Mouse (Mus musculus): Measurements from ENCODE around the gene Wdr92. TPM values are rescaled to one million over a fixed set of nuclear protein-coding genes. Genes with fewer than 3 reads are reported as not detected.

The Wdr92 gene
- polyA plus RNA-seq, 1 experiment from 2014 or later = 31.6 TPM

DNA sequence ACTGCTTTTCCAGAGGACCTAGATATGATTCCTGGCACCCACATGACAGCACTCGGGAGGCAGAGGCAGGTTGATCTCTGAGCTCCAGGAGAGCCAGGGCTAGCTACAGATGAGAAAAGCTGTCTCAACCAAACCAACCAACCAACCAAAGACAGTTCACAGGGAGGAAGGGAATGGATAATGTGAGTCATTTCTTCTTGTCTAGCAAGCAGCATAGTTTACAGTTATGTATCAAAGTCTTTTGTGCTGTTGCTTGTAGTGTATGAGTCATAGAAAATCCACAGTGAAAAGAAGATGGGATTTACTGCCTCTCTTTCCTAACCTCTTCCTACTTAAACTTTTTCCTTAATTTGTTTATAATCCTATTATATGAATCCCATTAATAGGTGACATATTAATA, 5.3 kb upstream of the Wdr92 start:
- WGBS = 97% methylated on average over 1 of the region's 1 CpGs
- Histone ChIP-seq H3K36me3 (peaks cover 14% of the 10 kb centered on the region), H3K4me2 (no peak overlapping the region), H3K4me1 (no peaks in the 10 kb centered on the region), H3K27ac (no peak overlapping the region), H3K27me3 (no peaks in the 10 kb centered on the region), H3K9me3 (0 out of 2 replicates have a peak, but pooled peaks cover 5% of the 10 kb centered on the region), H3K9ac (no peak overlapping the region), H3K4me3 (no peak overlapping the region)
- no peak for ATAC-seq (ENCODE audit: insufficient number of reproducible peaks, insufficient read depth, low FRiP score, low TSS enrichment, low read depth)

DNA sequence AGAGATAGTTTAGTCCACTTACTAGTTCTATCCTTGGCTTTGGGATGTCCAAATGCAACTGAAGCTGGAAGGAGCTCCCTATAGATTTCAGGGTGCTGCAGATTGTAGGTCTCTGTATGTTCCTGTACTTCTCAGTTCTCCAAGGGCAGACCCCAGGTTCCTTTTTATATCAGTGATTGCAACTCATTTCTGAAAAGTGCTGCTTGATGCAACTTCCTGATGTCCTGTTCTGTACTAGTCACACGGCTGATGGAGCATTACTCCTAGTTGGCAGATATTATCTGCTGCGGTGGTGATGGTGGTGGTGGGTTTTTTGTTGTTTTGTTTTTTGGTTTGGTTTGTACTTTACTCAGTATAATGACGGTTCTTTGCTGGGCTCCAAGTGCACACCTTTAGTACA, 1.2 kb upstream of the Wdr92 start:
- Histone ChIP-seq H3K9me3 (no peaks in the 10 kb centered on the region), H3K36me3 (peaks cover 5% of the 10 kb centered on the region; the same call in 1 of the 2 replicates), H3K4me2 (no peak overlapping the region), H3K9ac (no peak overlapping the region), H3K4me1 (no peaks in the 10 kb centered on the region), H3K27ac (no peak overlapping the region), H3K27me3 (no peaks in the 10 kb centered on the region), H3K4me3 (no peak overlapping the region)
- no peak for ATAC-seq (ENCODE audit: insufficient number of reproducible peaks, insufficient read depth, low FRiP score, low TSS enrichment, low read depth)
- WGBS = 87% methylated on average over 3 of the region's 3 CpGs

- no peaks in the 10 kb centered on the region for H3K4me1 ChIP-seq
- 83% methylated on average over 2 of the region's 2 CpGs for WGBS
These were observed 1.3 kb downstream of the Wdr92 start for GRCm38 (mm10) chr11:17183165-17183564.

GRCm38 (mm10) chr11:17187649-17188048, 5.7 kb downstream of the Wdr92 start:
- no peak overlapping the region for H3K9ac ChIP-seq
- H3K9me3 ChIP-seq = no peaks in the 10 kb centered on the region
- ATAC-seq (ENCODE audit: insufficient number of reproducible peaks, insufficient read depth, low FRiP score, low TSS enrichment, low read depth) = no peak
- H3K4me2 ChIP-seq = no peak overlapping the region
- peaks cover 5% of the 10 kb centered on the region; the same call in 1 of the 2 replicates for H3K36me3 ChIP-seq
- WGBS = 66% methylated on average over 3 of the region's 3 CpGs
- no peaks in the 10 kb centered on the region for H3K4me1 ChIP-seq
- no peaks in the 10 kb centered on the region for H3K27me3 ChIP-seq
- no peak overlapping the region for H3K4me3 ChIP-seq
- H3K27ac ChIP-seq = no peak overlapping the region

More at GRCm38 (mm10) chr11:17183165-17183564, 1.3 kb downstream of the Wdr92 start:
- no peak overlapping the region for H3K4me3 ChIP-seq
- no peak for ATAC-seq (ENCODE audit: insufficient number of reproducible peaks, insufficient read depth, low FRiP score, low TSS enrichment, low read depth)
- no peaks in the 10 kb centered on the region for H3K27me3 ChIP-seq
- no peak overlapping the region for H3K9ac ChIP-seq
- H3K9me3 ChIP-seq = no peaks in the 10 kb centered on the region
- H3K36me3 ChIP-seq = peaks cover 5% of the 10 kb centered on the region; the same call in 1 of the 2 replicates
- no peak overlapping the region for H3K4me2 ChIP-seq
- H3K27ac ChIP-seq = no peak overlapping the region

GRCm38 (mm10) chr11:17188786-17189185, 6.9 kb downstream of the Wdr92 start:
- no peak overlapping the region for H3K27ac ChIP-seq

DNA sequence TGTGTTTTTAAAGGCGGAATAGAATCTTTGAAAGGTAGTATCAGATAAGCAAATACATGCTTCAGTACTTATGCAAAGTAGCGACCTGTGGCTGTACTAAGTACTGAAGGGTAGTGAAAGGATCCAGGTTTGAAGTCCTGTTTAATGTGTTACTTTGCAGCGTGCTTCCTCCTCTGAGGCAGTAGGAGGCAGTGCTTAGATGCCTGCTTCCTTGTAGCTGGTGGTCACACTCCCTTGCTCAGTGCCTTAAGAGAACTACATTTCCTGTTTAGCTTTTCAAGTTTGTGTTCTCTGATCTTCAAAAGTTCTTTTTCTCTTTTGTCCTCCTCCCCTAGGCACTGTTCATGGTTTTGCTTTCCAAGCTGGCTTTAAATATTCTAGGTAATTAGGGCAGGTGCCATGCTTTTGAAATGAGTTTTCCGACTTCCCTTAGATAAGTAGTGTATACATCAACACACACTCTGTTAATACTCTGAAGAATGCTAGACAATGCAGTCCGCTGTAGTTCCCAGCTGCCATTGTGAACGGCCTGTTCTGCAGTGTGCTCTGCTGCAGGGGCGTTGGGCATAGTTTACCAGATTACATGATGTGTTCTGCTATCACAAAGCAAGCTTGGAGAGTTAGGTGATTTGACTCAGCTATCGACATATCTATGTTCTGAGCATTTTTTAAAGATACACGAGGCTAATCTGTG, 10.4 kb downstream of the Wdr92 start:
- Histone ChIP-seq H3K9ac (no peak overlapping the region), H3K27me3 (no peaks in the 10 kb centered on the region), H3K27ac (no peak overlapping the region), H3K9me3 (no peaks in the 10 kb centered on the region), H3K36me3 (peaks cover 33% of the 10 kb centered on the region), H3K4me3 (no peak overlapping the region), H3K4me2 (no peak overlapping the region), H3K4me1 (no peaks in the 10 kb centered on the region)
- 75% methylated on average over 9 of the region's 9 CpGs for WGBS
- ATAC-seq (ENCODE audit: insufficient number of reproducible peaks, insufficient read depth, low FRiP score, low TSS enrichment, low read depth) = no peak

More at GRCm38 (mm10) chr11:17188786-17189185, 6.9 kb downstream of the Wdr92 start:
- no peak overlapping the region for H3K9ac ChIP-seq
- no peaks in the 10 kb centered on the region for H3K9me3 ChIP-seq
- no peaks in the 10 kb centered on the region for H3K4me1 ChIP-seq
- no peaks in the 10 kb centered on the region for H3K27me3 ChIP-seq
- H3K4me2 ChIP-seq = no peak overlapping the region
- no peaks in the 10 kb centered on the region for H3K36me3 ChIP-seq
- 29% methylated on average over 3 of the region's 3 CpGs for WGBS
- ATAC-seq (ENCODE audit: insufficient number of reproducible peaks, insufficient read depth, low FRiP score, low TSS enrichment, low read depth) = no peak
- no peak overlapping the region for H3K4me3 ChIP-seq

- Histone ChIP-seq H3K27ac (no peak overlapping the region), H3K27me3 (no peaks in the 10 kb centered on the region), H3K9me3 (no peaks in the 10 kb centered on the region), H3K36me3 (peaks cover 74% of the 10 kb centered on the region), H3K4me3 (no peak overlapping the region), H3K9ac (no peak overlapping the region), H3K4me1 (no peaks in the 10 kb centered on the region), H3K4me2 (no peak overlapping the region)
- 92% methylated on average over 5 of the region's 5 CpGs for whole genome bisulfite sequencing
- no peak for ATAC-seq (ENCODE audit: insufficient number of reproducible peaks, insufficient read depth, low FRiP score, low TSS enrichment, low read depth)
These were observed 17.3 kb downstream of the Wdr92 start for GRCm38 (mm10) chr11:17199170-17199569.

- H3K36me3 ChIP-seq = peaks cover 72% of the 10 kb centered on the region
- no peaks in the 10 kb centered on the region for H3K4me1 ChIP-seq
- no peak overlapping the region for H3K4me3 ChIP-seq
- no peak overlapping the region for H3K4me2 ChIP-seq
- no peaks in the 10 kb centered on the region for H3K9me3 ChIP-seq
- 95% methylated on average over 3 of the region's 3 CpGs for WGBS
- no peak overlapping the region for H3K27ac ChIP-seq
- ATAC-seq (ENCODE audit: insufficient number of reproducible peaks, insufficient read depth, low FRiP score, low TSS enrichment, low read depth) = no peak
- H3K9ac ChIP-seq = no peak overlapping the region
- H3K27me3 ChIP-seq = no peaks in the 10 kb centered on the region
These were observed 18.1 kb downstream of the Wdr92 start for GRCm38 (mm10) chr11:17199840-17200501.

DNA sequence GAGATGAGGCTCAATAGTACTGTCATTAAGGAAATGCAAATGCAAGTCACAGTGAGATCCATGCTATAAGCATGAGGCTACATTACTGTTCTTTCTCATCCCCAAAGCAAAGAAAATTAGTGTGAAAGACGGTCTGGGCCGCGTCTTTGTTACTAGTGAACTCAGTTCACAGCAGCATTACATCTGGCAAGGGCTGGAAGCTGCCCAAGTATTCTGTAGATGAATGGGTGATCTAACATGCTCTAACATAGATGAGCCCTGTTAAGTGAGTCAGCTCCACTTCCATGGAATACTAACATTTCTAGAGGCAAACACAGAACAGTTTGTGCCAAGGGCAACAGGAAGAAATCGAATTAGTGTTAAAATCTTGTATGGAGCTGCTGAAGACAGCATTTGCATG, 19.0 kb downstream of the Wdr92 start:
- Histone ChIP-seq H3K9me3 (no peaks in the 10 kb centered on the region), H3K36me3 (peaks cover 65% of the 10 kb centered on the region), H3K27ac (no peak overlapping the region), H3K4me2 (no peak overlapping the region), H3K4me3 (no peak overlapping the region), H3K27me3 (no peaks in the 10 kb centered on the region), H3K4me1 (no peaks in the 10 kb centered on the region), H3K9ac (no peak overlapping the region)
- no peak for ATAC-seq (ENCODE audit: insufficient number of reproducible peaks, insufficient read depth, low FRiP score, low TSS enrichment, low read depth)
- whole genome bisulfite sequencing = 89% methylated on average over 4 of the region's 4 CpGs

GRCm38 (mm10) chr11:17202481-17202880, 20.6 kb downstream of the Wdr92 start:
- ATAC-seq (ENCODE audit: insufficient number of reproducible peaks, insufficient read depth, low FRiP score, low TSS enrichment, low read depth) = no peak
- Histone ChIP-seq H3K36me3 (peaks cover 58% of the 10 kb centered on the region), H3K4me3 (no peak overlapping the region), H3K9ac (no peak overlapping the region), H3K27ac (no peak overlapping the region), H3K9me3 (no peaks in the 10 kb centered on the region), H3K4me2 (no peak overlapping the region), H3K27me3 (no peaks in the 10 kb centered on the region), H3K4me1 (no peaks in the 10 kb centered on the region)
- 86% methylated on average over 6 of the region's 6 CpGs for WGBS

DNA sequence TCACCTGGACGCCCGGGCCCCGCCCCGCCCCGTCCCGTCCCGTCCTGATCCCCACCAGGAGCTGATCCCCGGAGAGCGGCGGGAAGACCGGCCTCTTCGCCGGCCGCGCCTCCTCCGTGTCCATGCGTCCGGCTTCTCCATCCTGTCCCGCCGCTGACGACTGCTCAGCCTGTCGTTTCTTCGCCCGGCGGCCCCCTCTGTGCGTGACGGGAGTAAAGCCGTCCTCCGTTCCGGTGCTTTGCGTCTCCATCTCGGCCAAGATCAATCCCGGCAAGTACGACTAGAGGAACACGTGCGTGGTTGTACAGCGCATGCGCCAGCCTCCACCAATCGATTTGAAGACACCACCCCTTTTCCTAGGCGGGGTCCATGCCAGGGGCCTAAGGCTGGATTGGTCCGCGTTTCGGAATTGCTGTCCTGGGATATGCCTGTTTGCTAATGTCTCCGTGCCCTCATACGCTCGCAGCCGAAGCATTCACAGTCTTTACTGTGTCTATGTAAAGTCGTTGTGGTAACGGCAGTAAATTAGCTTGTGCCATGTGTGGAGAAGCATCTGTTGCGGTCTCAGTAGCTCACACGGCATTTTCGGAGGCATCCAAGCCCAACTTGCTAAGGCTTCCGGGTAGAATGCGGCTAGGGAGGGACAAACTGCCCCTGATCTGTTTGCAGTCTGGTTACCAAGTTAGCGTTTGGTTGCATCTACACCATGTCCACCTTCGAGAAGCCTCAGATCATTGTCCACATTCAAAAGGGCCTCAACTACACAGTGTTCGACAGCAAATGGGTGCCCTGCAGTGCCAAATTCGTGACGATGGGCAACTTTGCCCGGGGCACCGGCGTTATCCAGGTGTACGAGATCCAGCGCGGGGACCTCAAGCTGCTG, 29.6 kb downstream of the Wdr92 start, which contains the start of gene Pno1:
Gene Pno1 (minus strand): TSS at position 311 of the 883 bp plus-strand sequence.
- Histone ChIP-seq H3K9ac (peak within 1 kb of the TSS; percentile 81), H3K27ac (peak within 1 kb of the TSS; percentile 78), H3K4me1 (peaks cover 18% of the 10 kb centered on the region), H3K9me3 (no peaks in the 10 kb centered on the region), H3K4me2 (peak within 1 kb of the TSS; percentile 78), H3K27me3 (no peaks in the 10 kb centered on the region), H3K36me3 (peaks cover 20% of the 10 kb centered on the region), H3K4me3 (peak within 1 kb of the TSS; percentile 72)
- peak; percentile 96 for ATAC-seq (ENCODE audit: insufficient number of reproducible peaks, insufficient read depth, low FRiP score, low TSS enrichment, low read depth)
- WGBS = under 1% methylated on average over 65 of the region's 65 CpGs

All from embryonic facial prominence, embryonic 13.5 days (tissue).